Mouse (Mus musculus) left cerebral cortex, adult 18-20 months (tissue): ENCODE measurements around the gene Gm45808. TPM values are rescaled to one million over a fixed set of nuclear protein-coding genes. Genes with fewer than 3 reads are reported as not detected.

ENCODE experiments used
- microRNA-seq, 2 experiments: library from miRNA; unstranded; fragments of <30 nt; microRNA quantifications; one replicate each; pipeline ENCODE4 v1.2.0; 2021
- total RNA-seq, 2 experiments: library from RNA; stranded (reverse); gene quantifications; 2 replicates each; pipeline ENCODE4 v1.2.3; 2021

The Gm45808 gene
- total RNA-seq, 2 experiments from 2014 or later: 2.5 to 3.8 TPM

Small RNAs within 50 kb of the gene (microRNA-seq; reads per million reads assigned to microRNA genes)
- gene Gm22133: 0 to 0.21 reads per million in 2 experiments

Other genes with a start within 250 kb of the Gm45808 start
- 1 to 10 TPM; 4.8 to 5.3 TPM for gene Cd37, start 247.7 kb downstream of the Gm45808 start, total RNA-seq
- gene Slc6a16, start 245.7 kb downstream of the Gm45808 start, total RNA-seq: 1 to 10 TPM; 1.7 to 1.9 TPM
- not detected for gene Slc6a21, start 209.3 kb downstream of the Gm45808 start, total RNA-seq
- gene Trpm4, start 153.0 kb downstream of the Gm45808 start, total RNA-seq: 10 to 100 TPM; 19.0 to 26.5 TPM
- under 1 TPM; 0.19 to 0.30 TPM for gene Hrc, start 151.5 kb downstream of the Gm45808 start, total RNA-seq
- 100 to 1,000 TPM; 154 to 170 TPM for gene Ppfia3, start 119.8 kb downstream of the Gm45808 start, total RNA-seq
- 100 to 1,000 TPM; 133 to 165 TPM for gene Lin7b, start 116.2 kb downstream of the Gm45808 start, total RNA-seq
- gene Snrnp70, start 91.1 kb downstream of the Gm45808 start, total RNA-seq: 100 to 1,000 TPM; 372 to 395 TPM
- not detected for gene Kcna7, start 81.2 kb downstream of the Gm45808 start, total RNA-seq
- under 1 TPM in 1 of 2 experiments, not detected in 1; 0.19 TPM for gene Ntf5, start 73.1 kb downstream of the Gm45808 start, total RNA-seq
- not detected for gene Lhb, start 66.0 kb downstream of the Gm45808 start, total RNA-seq
- 10 to 100 TPM; 15.1 to 18.1 TPM for gene Gys1, start 52.0 kb downstream of the Gm45808 start, total RNA-seq
- gene Ruvbl2, start 48.7 kb downstream of the Gm45808 start, total RNA-seq: 10 to 100 TPM; 32.4 to 34.5 TPM
- gene Ftl1, start 26.9 kb downstream of the Gm45808 start, total RNA-seq: 100 to 1,000 TPM; 218 to 238 TPM
- 10 to 100 TPM; 55.2 to 59.3 TPM for gene Bax, start 19.9 kb downstream of the Gm45808 start, total RNA-seq
- gene Tulp2, start 4.9 kb downstream of the Gm45808 start, total RNA-seq: under 1 TPM in 1 of 2 experiments, not detected in 1; 0.21 TPM
- gene Dhdh, start 2.0 kb upstream of the Gm45808 start, total RNA-seq: 1 to 10 TPM; 3.9 to 4.7 TPM
- 100 to 1,000 TPM; 111 to 112 TPM for gene Nucb1, start 23.6 kb upstream of the Gm45808 start, total RNA-seq
- gene Ppp1r15a, start 39.5 kb upstream of the Gm45808 start, total RNA-seq: 10 to 100 TPM; 23.1 to 25.9 TPM
- gene Plekha4, start 39.5 kb upstream of the Gm45808 start, total RNA-seq: 1 to 10 TPM; 6.1 to 8.2 TPM
- under 1 TPM; 0.37 to 0.56 TPM for gene Hsd17b14, start 68.1 kb upstream of the Gm45808 start, total RNA-seq
- gene Bcat2, start 83.3 kb upstream of the Gm45808 start, total RNA-seq: 10 to 100 TPM; 25.3 to 26.9 TPM
- not detected for gene Fgf21, start 128.7 kb upstream of the Gm45808 start, total RNA-seq
- gene Fut1, start 130.5 kb upstream of the Gm45808 start, total RNA-seq: not detected
- under 1 TPM in 1 of 2 experiments, not detected in 1; 0.21 TPM for gene Izumo1, start 135.0 kb upstream of the Gm45808 start, total RNA-seq
- gene Rasip1, start 140.7 kb upstream of the Gm45808 start, total RNA-seq: 1 to 10 TPM; 6.4 to 7.9 TPM
- gene Mamstr, start 153.2 kb upstream of the Gm45808 start, total RNA-seq: 1 to 10 TPM; 2.0 to 2.6 TPM
- gene Fut2, start 179.6 kb upstream of the Gm45808 start, total RNA-seq: under 1 TPM; 0.12 to 0.26 TPM
- gene Ntn5, start 197.2 kb upstream of the Gm45808 start, total RNA-seq: 10 to 100 TPM; 11.1 to 13.3 TPM
- gene Sec1, start 207.6 kb upstream of the Gm45808 start, total RNA-seq: 1 to 10 TPM; 1.2 to 1.7 TPM
- 100 to 1,000 TPM; 215 to 220 TPM for gene Car11, start 213.0 kb upstream of the Gm45808 start, total RNA-seq
- gene Dbp, start 218.3 kb upstream of the Gm45808 start, total RNA-seq: 10 to 100 TPM; 63.1 to 84.6 TPM
- gene Rpl18, start 228.6 kb upstream of the Gm45808 start, total RNA-seq: 100 to 1,000 TPM; 331 to 369 TPM
- 10 to 100 TPM; 32.3 to 33.0 TPM for gene Sphk2, start 231.2 kb upstream of the Gm45808 start, total RNA-seq
- gene Fam83e, start 234.4 kb upstream of the Gm45808 start, total RNA-seq: under 1 TPM in 1 of 2 experiments, not detected in 1; 0.21 TPM
- not detected for gene Spaca4, start 239.0 kb upstream of the Gm45808 start, total RNA-seq